Mouse (Mus musculus): ENCODE measurements around the gene Rab14.

- TF ChIP-seq CTCF (IDR thresholded peaks at IDR 0.05; ENCODE audit: borderline replicate concordance, extremely low read depth, insufficient read depth, insufficient read length) = no peak
- TF ChIP-seq POLR2A (IDR thresholded peaks at IDR 0.05; ENCODE audit: borderline replicate concordance, extremely low read depth, insufficient read depth, insufficient read length, poor library complexity, severe bottlenecking) = no peak
Measured at GRCm38 (mm10) chr2:35141673-35142072, 59.2 kb downstream of the Rab14 start.
